Mouse (Mus musculus) neural tube, embryonic 14.5 days (tissue): ENCODE measurements around the gene Uqcr11. TPM values are rescaled to one million over a fixed set of nuclear protein-coding genes. Genes with fewer than 3 reads are reported as not detected.

Source experiments
- ATAC-seq: fragments of 200-750 bp; cut with Nextera tagmentation; 2 replicates; pipeline ENCODE4 v1.8.0; 2017; ENCODE audit warnings: low read depth, mild to moderate bottlenecking, moderate TSS enrichment, moderate library complexity
- H3K27ac ChIP-seq: fragments of 300-500 bp; sonication (generic); 2 replicates; pipeline ENCODE4 v1.5.1; 2014; ENCODE audit warnings: low read depth, mild to moderate bottlenecking, control low read depth, low read length, moderate library complexity, mixed read lengths
- H3K27me3 ChIP-seq: fragments of 300-500 bp; sonication (generic); 2 replicates; pipeline ENCODE4 v1.6.1; 2014; ENCODE audit warnings: low read length; ENCODE audit not compliant: control insufficient read depth, insufficient read depth
- H3K36me3 ChIP-seq: fragments of 300-500 bp; sonication (generic); 2 replicates; pipeline ENCODE4 v1.6.1; 2014; ENCODE audit warnings: low read length, mixed read lengths; ENCODE audit not compliant: control insufficient read depth, insufficient read depth
- H3K4me1 ChIP-seq: fragments of 300-500 bp; sonication (generic); 2 replicates; pipeline ENCODE4 v1.6.1; 2014; ENCODE audit warnings: low read length; ENCODE audit not compliant: control insufficient read depth, insufficient read depth
- H3K4me2 ChIP-seq: fragments of 300-500 bp; sonication (generic); 2 replicates; pipeline ENCODE4 v1.6.1; 2014; ENCODE audit warnings: mild to moderate bottlenecking, low read depth, low read length, control low read depth
- H3K4me3 ChIP-seq: fragments of 300-500 bp; sonication (generic); 2 replicates; pipeline ENCODE4 v1.5.1; 2014; ENCODE audit warnings: low read depth, low read length, control low read depth, mixed read lengths
- H3K9ac ChIP-seq: fragments of 300-500 bp; sonication (generic); replicated peaks from 2 replicates; pipeline ENCODE4 v1.6.1; 2014; ENCODE audit warnings: low read depth, mild to moderate bottlenecking, control low read depth, low read length, mixed read lengths
- H3K9me3 ChIP-seq: fragments of 300-500 bp; sonication (generic); 2 replicates; pipeline ENCODE4 v1.6.1; 2016; ENCODE audit warnings: low read length; ENCODE audit not compliant: control insufficient read depth
- WGBS: fragments of 180-500 bp; shearing (Covaris S2); extraction: QIAGEN DNeasy Blood & Tissue Kit; methylation state at CpG from one replicate; pipeline ENCODE4 v1.1.7; 2014; 5-methylcytosine and 5-hydroxymethylcytosine counted together
- polyA plus RNA-seq: library from polyadenylated mRNA; unstranded; fragments of >200 nt; fragmentation: Nextera tagmentation; extraction: Ambion mirVana; gene quantifications from 2 replicates; pipeline ENCODE4 v1.2.1, GENCODE M21; 2014

The Uqcr11 gene
- polyA plus RNA-seq, 1 experiment from 2014 or later, result 791 TPM

DNA sequence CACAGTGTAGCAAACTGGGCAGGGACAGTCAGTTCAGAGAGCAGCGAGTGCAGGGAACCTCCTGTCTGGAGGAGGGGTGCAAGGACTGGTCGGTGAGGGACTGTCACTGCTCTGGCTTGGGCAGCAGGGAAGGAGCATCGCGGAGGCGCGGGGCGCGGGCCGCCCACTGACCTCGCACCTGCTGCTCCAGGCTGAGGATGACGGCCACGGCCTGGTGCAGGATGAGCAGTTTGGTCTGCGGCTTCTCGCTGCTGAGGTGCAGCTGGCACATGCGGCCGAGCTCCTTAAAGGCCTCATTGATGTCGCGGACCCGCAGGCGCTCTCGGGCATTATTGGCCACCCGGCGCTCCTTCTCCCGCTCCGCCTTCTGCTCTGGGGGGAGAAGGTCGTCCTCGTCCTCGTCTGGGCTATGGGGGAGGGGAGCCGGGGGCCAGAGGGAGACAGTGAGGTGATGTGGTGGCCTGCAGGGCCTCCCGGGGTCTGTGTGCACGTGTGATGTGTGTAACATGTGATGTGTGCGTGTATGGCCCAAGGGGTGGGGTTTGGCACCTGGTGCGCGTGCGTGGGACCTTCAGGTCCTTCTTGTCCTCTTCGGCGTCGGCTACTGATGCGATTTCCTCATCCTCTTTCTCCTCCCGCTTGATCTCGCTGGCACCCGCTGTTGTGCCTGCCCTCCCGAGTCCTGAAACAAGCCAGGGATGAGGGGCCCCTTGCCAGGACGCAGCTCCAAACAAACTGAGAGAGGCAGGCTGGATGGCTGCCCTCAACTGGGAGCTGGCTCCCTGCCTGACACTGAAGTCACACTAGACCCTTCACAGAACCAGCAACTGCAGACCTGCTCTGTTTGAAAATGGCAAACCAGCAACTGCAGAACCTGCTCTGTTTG lies 6.3 kb upstream of the Uqcr11 start:
- ATAC-seq, result no peak
- Histone ChIP-seq H3K4me3 (no peak overlapping the region), H3K9ac (no peak overlapping the region), H3K4me2 (no peak overlapping the region), H3K27me3 (no peaks in the 10 kb centered on the region), H3K27ac (no peak overlapping the region), H3K9me3 (no peaks in the 10 kb centered on the region), H3K36me3 (peaks cover 74% of the 10 kb centered on the region), H3K4me1 (no peaks in the 10 kb centered on the region)
- WGBS, result 83% methylated on average over 44 of the region's 44 CpGs

DNA sequence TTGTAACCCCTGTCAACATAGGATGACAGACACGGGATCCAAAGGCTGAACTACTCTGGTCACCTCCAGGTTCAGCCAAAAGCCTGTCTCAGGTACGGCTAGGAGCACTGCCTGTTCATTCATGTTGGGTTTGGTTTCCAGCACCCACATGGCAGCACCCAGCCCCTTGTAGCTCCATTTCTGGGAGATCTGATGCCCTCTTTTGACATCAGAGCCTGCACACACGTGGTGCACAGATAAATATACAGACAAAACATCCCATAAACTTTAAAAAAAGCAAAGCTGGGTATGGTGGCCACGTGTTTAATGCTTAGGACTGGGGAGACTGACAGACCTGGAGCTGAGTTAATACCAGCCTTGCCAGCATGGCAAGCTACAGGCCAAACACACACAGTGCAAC lies 1.3 kb upstream of the Uqcr11 start:
- H3K4me2 ChIP-seq, result no peak overlapping the region
- no peak overlapping the region for H3K27ac ChIP-seq
- no peaks in the 10 kb centered on the region; the same call in 1 of the 2 replicates for H3K27me3 ChIP-seq
- ATAC-seq, result no peak
- no peak overlapping the region; the same call in 1 of the 2 replicates for H3K9ac ChIP-seq
- no peaks in the 10 kb centered on the region for H3K9me3 ChIP-seq
- H3K36me3 ChIP-seq, result peaks cover 41% of the 10 kb centered on the region
- WGBS, result 52% methylated on average over 4 of the region's 4 CpGs
- H3K4me3 ChIP-seq, result no peak overlapping the region
- peaks cover 16% of the 10 kb centered on the region for H3K4me1 ChIP-seq

DNA sequence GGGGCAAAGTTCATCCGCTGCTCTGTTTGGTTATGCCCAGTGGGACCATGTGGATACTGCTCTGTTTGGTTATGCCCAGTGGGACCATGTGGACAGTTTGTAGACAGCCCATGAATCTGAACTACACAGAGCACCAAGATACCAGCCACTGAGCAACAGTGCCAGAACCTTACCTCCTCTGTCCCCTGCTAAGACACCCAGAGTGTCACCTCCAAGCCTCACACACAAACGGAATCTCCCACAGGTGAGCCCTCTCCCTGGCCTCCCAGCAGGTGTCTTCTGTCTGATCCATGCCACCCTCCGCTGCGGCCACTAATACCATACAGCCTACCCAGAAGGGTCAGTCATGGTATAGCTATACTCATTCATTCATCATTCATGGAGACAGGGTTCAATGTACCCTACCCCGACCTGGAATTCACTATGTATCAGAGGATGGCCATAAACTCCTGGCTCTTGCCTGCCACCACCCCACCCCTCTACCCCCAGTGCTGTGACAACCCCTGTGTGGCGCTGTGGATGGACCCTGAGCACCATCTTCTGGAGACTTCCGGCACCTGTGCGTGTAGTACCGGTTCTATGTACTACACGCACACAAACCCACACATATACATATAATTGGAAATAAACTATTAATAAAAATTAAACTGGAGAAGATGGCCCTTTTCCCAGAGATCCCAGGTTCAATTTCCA lies 1.0 kb downstream of the Uqcr11 start:
- WGBS, result 63% methylated on average over 10 of the region's 10 CpGs
- H3K9ac ChIP-seq, result peak overlapping the region; percentile 82
- ATAC-seq, result no peak
- H3K27me3 ChIP-seq, result no peaks in the 10 kb centered on the region; the same call in 1 of the 2 replicates
- no peaks in the 10 kb centered on the region for H3K9me3 ChIP-seq
- H3K4me1 ChIP-seq, result peaks cover 16% of the 10 kb centered on the region
- peaks cover 32% of the 10 kb centered on the region for H3K36me3 ChIP-seq
- H3K27ac ChIP-seq, result no peak overlapping the region
- H3K4me2 ChIP-seq, result peak overlapping the region; percentile 55
- H3K4me3 ChIP-seq, result peak overlapping the region; percentile 77

DNA sequence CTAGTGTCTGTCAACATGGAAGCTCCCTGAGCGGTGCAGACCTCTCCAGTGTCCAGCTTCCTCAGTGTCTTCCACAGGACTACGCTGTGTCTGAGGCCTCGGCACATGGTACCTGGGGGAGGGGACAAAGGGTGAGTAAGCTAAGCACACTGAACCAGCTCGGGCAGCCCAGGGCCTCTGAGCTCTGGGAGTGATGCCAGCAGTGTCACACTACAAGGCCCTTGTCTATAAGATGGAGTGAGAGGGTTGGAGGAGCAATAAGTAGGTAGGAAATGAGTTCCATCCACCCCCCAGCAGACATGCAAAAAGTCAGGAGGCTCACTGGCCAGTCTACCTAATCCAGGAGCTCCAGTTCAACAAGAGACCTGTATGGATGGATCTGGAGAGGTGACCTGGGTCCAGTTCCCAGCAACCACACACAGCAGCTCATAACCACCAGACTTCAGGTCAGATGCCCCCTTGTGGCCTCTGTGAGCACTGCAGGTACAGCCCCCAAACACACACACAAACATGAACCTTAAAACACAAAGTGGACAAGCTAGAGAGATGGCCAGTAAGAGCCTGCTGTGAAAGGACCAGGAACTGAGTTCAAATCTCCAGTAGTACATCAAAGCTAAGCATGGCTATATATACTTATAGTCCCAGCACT lies 3.5 kb downstream of the Uqcr11 start:
- Histone ChIP-seq H3K4me3 (no peak overlapping the region), H3K36me3 (peaks cover 22% of the 10 kb centered on the region), H3K4me2 (no peak overlapping the region), H3K9me3 (no peaks in the 10 kb centered on the region), H3K27ac (no peak overlapping the region), H3K27me3 (no peaks in the 10 kb centered on the region; the same call in 1 of the 2 replicates), H3K4me1 (peaks cover 23% of the 10 kb centered on the region), H3K9ac (no peak overlapping the region)
- ATAC-seq, result no peak
- WGBS, result 96% methylated on average over 4 of the region's 4 CpGs

DNA sequence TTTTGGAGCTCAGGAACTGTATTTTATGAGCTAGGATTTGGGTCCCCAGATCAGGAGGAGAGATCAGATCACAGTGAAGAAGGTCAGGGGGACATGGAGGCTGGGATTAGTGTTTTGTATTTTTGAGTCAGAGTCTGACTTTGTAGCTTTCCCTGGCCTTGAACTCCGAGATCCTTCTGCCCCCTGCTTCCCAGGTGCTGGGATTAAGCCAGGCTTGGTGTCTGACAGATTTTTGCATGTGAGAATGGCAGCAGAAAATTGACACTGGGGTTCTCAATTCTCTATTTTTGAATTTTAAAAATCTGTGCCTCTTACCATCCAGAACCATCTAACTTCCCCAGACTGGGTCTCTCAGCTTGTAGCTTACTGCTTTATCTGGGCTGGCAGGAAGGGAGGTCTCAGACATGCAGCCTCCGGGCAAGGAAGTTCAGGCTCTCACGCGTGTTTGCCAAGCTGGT lies 5.9 kb downstream of the Uqcr11 start:
- Histone ChIP-seq H3K9me3 (no peaks in the 10 kb centered on the region), H3K4me3 (no peak overlapping the region), H3K27me3 (no peaks in the 10 kb centered on the region), H3K9ac (no peak overlapping the region), H3K36me3 (peaks cover 22% of the 10 kb centered on the region), H3K27ac (peak overlapping the region; percentile 82; the same call in 1 of the 2 replicates), H3K4me1 (peaks cover 25% of the 10 kb centered on the region), H3K4me2 (peak overlapping the region; percentile 74; the same call in 1 of the 2 replicates)
- WGBS, result 89% methylated on average over 4 of the region's 4 CpGs
- no peak for ATAC-seq

DNA sequence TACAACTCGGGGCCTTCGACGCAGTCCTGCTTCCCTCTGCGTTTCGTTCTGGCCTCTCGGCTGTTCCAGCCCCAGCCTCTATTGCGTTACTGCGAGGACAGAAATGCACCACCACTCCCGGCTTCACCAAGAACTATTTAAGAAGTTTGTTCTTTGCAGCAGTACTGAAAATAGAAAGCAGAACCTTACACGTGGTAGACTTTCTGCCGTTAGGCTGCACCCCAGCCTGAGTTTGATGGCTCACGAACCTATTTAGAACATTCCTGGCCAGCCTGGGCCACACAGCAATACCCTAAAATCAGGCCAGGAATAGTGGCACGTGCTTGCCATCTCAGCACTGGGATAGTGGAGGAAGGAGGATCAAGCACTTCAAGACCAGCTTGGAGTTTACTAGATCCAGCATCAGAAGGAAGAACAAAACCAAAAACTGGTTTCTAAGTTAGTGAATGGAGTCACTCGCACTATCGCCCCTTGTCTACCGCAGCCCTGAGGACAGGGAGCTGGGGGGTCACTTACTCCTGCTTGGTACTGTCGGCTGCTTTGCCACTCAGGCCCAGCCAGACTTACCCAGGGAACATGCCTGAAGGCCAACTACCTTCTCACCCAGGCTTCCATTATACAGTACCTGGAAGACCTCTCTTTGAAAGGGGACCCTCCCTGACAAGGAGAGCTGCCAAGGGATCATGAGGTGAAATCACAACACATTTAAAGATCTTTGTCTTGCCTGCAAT lies 6.5 kb downstream of the Uqcr11 start:
- Histone ChIP-seq H3K27me3 (no peaks in the 10 kb centered on the region), H3K27ac (peak overlapping the region; percentile 82), H3K36me3 (peaks cover 26% of the 10 kb centered on the region), H3K4me1 (peaks cover 20% of the 10 kb centered on the region), H3K9me3 (no peaks in the 10 kb centered on the region), H3K4me2 (peak overlapping the region; percentile 74), H3K4me3 (peak overlapping the region; percentile 67), H3K9ac (peak overlapping the region; percentile 60)
- WGBS, result 16% methylated on average over 17 of the region's 17 CpGs
- ATAC-seq, result no peak

DNA sequence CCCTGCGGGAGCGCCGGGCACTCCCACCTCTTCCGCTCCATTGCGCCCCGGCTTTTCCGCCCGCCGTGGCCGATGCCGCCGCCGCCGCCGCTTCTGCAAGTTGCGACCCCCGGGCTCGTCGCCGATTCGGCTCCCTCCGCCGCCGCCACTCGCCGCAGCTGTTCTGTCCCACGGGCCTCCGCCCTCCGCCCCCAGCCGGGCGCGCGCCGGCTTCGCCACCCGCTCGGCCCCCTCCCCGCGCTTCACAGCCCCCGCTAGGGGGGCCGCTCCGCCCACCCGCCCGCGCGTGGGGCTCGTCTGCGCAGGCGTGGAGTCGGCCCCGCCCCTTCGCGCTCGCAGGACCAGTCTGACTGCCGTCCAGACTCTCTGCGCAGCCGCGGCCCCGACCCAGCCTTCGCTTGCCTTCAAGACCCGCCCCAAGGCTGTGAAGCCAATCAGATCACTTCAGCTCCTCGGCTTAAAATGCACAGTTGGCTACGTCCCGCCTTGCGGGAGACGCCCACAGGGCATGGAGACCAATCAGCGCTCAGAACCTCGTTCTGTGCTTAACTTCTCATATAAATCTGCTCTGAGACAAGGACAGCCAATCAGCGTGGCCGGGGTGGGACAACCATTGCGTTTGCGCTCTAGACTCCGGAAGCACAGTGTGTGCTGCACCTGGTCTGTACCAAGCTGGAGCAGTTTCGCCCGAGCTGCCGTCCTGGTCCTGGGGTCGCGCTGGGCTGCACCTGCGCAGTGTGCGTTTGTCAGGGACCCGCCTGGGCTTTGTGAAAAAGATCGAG lies 7.2 kb downstream of the Uqcr11 start, which contains the start of gene Mbd3:
Gene Mbd3 (minus strand): TSS at position 360 of the 782 bp plus-strand sequence.
- ATAC-seq, result peak; percentile 96
- WGBS, result under 1% methylated on average over 64 of the region's 82 CpGs
- peaks cover 20% of the 10 kb centered on the region for H3K4me1 ChIP-seq
- peak within 1 kb of the TSS; percentile 91 for H3K9ac ChIP-seq
- H3K27ac ChIP-seq, result peak within 1 kb of the TSS; percentile 98
- peak within 1 kb of the TSS; percentile 87 for H3K4me2 ChIP-seq
- no peaks in the 10 kb centered on the region for H3K27me3 ChIP-seq
- no peaks in the 10 kb centered on the region for H3K9me3 ChIP-seq
- peaks cover 31% of the 10 kb centered on the region for H3K36me3 ChIP-seq
- H3K4me3 ChIP-seq, result peak within 1 kb of the TSS; percentile 67

DNA sequence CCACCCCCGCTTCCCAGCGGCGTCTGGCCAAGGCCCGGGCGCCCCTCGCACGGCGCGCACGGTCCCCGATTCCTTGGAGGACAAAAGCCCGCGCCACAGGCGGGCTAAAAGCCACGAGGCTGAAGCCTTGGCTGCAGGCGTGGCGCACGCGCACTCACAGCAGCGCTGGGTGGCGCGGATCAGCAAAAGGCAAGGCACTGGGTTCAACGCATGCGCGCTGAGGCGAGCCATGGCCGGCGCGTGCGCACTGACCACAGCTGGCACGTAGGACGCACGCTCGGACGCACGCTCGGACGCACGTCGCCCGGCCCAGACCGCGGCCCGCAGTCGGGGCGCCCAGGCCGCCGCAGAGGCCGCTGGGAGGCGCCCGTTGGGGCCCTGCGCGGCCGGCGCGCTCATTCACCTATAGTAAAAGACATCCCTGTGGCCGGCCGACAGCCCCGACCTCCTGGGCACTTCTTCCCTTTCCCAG lies 7.9 kb downstream of the Uqcr11 start:
- Histone ChIP-seq H3K4me1 (peaks cover 20% of the 10 kb centered on the region), H3K27ac (peak overlapping the region; percentile 98), H3K27me3 (no peaks in the 10 kb centered on the region), H3K4me2 (peak overlapping the region; percentile 87), H3K9ac (peak overlapping the region; percentile 91), H3K9me3 (no peaks in the 10 kb centered on the region), H3K4me3 (peak overlapping the region; percentile 67), H3K36me3 (peaks cover 37% of the 10 kb centered on the region)
- WGBS, result under 1% methylated on average over 57 of the region's 59 CpGs
- ATAC-seq, result peak; percentile 80
